Mouse (Mus musculus) ES-E14 (cell line): ENCODE measurements at regions not wholly inside any gene's neighbourhood (a gene's known extent, or its start where the extent isn't known, plus 50 kb on each side); places are given as distances from the start of the nearest gene placed in this dataset.

Source experiments
- CHD2 ChIP-seq: IDR thresholded peaks from 2 replicates; pipeline ENCODE4 v1.6.1; 2014; ENCODE audit warnings: mild to moderate bottlenecking, low read depth, low read length, inconsistent platforms
- HCFC1 ChIP-seq: IDR thresholded peaks from 2 replicates; pipeline ENCODE4 v1.6.1; 2012; ENCODE audit warnings: low read length, inconsistent platforms, borderline replicate concordance; ENCODE audit not compliant: insufficient read depth
- MAFK ChIP-seq: IDR thresholded peaks from 2 replicates; pipeline ENCODE4 v1.6.1; 2014; ENCODE audit warnings: mild to moderate bottlenecking, low read depth, low read length, inconsistent platforms; ENCODE audit not compliant: insufficient read depth
- ZC3H11A ChIP-seq: IDR thresholded peaks from 2 replicates; pipeline ENCODE4 v1.6.1; 2012; ENCODE audit warnings: low read depth, mild to moderate bottlenecking, inconsistent platforms, low read length, borderline replicate concordance
- ZNF384 ChIP-seq: IDR thresholded peaks from 2 replicates; pipeline ENCODE4 v1.6.1; 2012; ENCODE audit warnings: low read depth, low read length, inconsistent platforms

DNA sequence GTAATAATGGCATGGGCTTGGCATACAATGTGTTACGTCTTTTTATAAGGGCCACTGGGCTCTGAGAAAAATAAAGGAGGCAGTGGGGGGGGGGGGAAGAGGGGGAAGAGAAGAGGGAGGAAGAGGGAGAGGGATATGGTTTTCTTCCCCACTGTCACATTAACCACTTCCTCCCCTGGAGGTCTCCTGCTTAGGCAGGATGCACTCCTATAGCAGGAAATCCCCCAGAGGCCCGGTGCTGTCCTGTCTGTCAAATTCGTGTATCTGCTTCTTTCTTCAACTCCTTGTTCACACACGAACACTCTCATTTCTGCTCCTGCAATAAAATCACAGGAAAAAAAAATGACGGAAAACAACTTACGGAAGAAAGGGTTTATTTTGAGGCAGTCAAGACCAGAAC lies 171.8 kb downstream of the Actr3 start:
- TF ChIP-seq MAFK, result no peak
- TF ChIP-seq CHD2, result no peak
- TF ChIP-seq HCFC1, result no peak
- TF ChIP-seq ZC3H11A, result no peak
- TF ChIP-seq ZNF384, result no peak
